Mouse (Mus musculus): ENCODE data around the gene Aco2. TPM values are rescaled to one million over a fixed set of nuclear protein-coding genes. Genes with fewer than 3 reads are reported as not detected.

Gene Aco2
- total RNA-seq, 2 experiments from 2014 or later: 273 to 304 TPM

- intact Hi-C loops (cut with DNase I): no loop called here
These were observed 68.1 kb downstream of the Aco2 start for GRCm38 (mm10) chr15:81940219-81940618.

GRCm38 (mm10) chr15:81941010-81941409 is 68.9 kb downstream of the Aco2 start:
- intact Hi-C loops (cut with DNase I): no loop called here
- no peak for DNase-seq

More at GRCm38 (mm10) chr15:81940219-81940618, 68.1 kb downstream of the Aco2 start:
- no peak for DNase-seq

DNA sequence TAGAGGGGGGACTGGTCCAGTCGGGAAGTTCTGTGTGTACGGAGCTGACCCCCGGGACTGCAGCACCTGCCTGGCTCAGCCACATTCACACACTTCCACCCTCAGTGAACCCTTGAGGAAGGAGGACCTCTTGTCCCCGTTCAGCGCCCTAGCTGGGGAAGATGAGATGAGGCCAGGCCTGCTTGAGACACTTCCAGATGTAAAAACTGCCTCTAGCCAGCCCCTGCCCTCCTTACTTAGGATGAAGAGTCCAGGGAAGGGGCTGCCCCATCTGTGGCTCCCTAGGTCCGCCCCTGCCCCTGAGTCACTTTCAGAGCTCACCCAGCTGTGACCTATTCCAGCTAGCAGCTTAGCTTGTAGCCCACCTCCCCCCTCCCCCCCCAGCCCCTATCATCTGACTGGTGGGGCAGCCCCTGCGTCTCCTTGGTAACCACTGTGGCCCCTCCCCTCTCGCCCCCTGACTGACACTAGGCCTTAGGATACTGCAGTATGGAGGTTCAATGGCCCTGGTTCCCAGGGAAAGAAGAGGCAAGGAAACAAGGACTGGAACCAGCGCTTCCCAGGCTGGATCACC is 71.2 kb downstream of the Aco2 start:
- intact Hi-C loops (cut with DNase I): no loop called here
- no peak for DNase-seq

DNA sequence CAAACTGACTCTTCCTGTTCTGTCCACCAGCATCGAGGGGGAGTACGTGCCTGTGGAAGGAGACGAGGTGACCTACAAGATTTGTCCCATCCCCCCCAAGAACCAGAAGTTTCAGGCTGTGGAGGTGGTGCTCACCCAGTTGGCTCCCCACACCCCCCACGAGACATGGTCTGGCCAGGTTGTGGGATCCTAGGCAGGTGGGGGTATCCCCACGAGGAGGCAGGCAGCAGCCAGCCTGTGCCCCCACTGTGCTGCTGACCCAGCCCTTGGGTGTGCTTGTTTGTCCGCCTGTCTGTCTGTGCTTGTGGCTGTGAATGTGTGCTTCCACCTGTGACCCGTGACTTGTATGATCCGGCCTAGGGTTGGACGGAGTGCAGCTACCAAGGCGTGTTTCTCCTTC is 77.0 kb downstream of the Aco2 start:
- no peak for DNase-seq
- intact Hi-C loops (cut with DNase I): no loop called here

DNA sequence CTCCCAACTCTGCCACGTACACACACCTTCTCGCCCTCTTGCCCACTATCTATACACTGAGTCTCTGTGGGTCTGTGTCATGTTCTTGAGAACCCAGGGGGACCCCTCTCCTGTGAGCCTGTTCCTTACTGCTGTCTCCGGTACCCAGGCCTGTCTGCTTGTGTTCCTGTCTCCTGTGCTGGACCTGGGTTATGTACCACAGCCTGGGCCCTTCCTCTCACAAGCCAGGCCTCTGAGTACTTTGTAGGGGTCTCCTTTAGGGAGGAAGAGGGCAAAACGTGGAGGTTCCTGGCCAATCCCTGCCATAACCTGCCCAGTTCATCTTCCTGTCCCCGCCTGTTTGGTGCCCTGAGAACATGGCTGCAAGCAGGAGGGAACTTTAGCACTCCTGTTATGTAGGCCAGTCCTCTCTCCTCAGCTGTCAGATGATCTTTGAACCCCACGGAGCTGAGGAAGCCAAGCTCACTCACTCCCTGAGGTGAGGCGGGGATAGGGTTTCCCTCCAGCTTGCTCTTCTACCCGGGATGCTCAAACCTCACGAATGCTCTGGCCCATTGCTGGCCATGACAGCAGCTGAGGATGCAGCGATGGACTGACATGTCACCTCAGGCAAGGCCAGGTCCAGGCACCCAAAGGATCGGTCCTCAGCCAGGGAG is 77.5 kb downstream of the Aco2 start:
- DNase-seq: no peak
- intact Hi-C loops (cut with DNase I): no loop called here

DNA sequence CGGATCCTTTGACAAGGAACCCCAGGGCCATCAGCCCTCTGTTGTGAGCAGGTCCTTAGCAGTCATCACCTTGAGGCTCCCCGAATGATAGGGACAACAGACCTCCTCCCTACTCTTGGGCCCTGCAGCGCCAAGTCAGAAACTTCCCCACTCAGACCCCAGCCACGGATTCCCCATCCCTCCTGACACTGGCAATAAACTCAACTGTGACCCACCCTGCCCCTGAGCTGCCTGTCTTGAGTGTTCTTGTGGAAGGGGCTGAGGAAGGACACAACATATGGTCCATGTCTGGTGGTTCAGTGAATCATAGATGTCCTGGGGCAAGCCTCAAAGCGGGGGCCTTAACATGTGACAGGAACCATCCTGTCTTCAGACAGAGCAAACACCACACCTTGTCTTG is 78.6 kb downstream of the Aco2 start:
- intact Hi-C loops (cut with DNase I): no loop called here
- DNase-seq: no peak

DNA sequence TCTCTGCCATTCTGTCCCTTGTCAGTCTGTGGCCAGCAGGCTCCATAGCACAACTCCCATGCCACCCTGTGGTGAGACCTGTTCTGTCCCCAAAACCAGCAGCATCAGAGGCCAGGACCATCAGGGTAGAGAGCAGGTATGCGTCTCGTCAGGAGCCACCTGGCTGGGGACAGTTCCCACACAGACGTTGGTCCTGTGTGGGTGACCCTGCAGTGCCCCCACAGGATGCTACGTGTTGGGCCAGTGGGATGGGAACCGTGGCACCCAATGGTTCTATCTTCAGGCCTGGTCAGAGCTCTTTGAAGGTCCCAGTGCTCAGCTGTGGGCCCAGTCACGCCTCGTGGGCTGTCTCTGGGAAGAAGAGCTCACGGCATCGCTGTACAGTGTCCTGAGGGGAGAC is 79.0 kb downstream of the Aco2 start:
- intact Hi-C loops (cut with DNase I): no loop called here
- DNase-seq: no peak

GRCm38 (mm10) chr15:81952310-81952709 is 80.2 kb downstream of the Aco2 start:
- no peak for DNase-seq
- intact Hi-C loops (cut with DNase I): no loop called here

DNA sequence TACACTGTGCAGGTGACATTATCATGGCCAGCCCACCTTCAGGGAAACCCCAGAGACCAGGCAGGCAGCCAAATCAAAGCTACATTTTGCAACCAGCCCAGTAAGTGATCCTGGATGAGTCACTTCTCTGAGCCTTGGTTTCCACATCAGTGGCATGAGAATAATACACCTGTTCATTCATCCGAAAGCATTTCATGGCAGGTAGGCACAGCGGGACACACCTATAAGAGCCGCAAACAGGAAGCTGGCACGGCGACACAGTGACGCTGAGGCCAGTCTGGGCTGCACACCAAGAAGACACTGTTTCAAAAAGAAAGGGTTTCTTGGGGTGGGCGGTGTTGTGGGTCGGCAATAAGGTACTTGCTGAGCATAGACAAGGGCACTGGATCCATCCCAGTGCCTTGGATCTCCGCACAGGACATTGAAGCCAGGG is 82.1 kb downstream of the Aco2 start:
- intact Hi-C loops (cut with DNase I): no loop called here
- no peak for DNase-seq

DNA sequence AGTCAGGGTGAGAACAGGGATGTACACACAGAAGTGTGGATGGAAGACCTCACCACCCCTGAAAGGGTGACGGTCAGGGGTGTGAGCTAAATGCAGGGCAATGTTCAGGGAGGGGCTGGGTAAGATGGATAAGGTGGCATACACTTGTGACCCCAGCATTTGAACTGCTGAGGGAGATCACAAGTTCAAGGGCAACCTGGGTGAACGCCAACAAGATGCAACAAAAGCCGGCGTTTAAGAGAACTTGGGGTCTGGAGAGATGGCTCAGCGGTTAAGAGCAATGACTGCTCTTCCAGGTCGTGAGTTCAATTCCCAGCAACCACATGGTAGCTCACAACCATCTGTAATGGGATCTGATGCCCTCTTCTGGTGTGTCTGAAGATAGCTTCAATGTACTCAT is 82.6 kb downstream of the Aco2 start:
- intact Hi-C loops (cut with DNase I): no loop called here

DNA sequence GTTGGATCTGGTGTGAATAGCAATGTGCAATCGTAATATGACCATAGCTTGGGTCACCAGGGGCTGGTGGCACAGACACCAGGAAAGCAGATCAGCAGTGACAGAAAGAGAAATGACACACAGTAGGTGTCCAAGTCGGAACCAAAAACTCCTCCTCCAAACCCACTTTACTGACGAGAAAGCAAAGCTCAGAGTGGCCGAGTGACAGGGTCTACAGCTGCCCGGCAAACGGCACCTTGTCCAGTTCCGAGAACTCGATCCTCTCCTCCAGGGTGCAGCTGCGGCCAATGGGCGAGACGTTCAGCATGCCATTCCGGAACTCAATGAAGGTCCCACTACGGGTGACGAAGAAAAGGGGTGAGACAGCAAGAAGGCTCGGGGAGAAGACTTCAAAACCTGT is 83.3 kb downstream of the Aco2 start:
- DNase-seq: no peak
- intact Hi-C loops (cut with DNase I): no loop called here

More for the DNA sequence above, 82.6 kb downstream of the Aco2 start:
- DNase-seq: no peak

- intact Hi-C loops (cut with DNase I): no loop called here
These were observed 84.3 kb downstream of the Aco2 start for GRCm38 (mm10) chr15:81956457-81956856.

GRCm38 (mm10) chr15:81957598-81957997 is 85.5 kb downstream of the Aco2 start:
- intact Hi-C loops (cut with DNase I): no loop called here
- no peak for DNase-seq

More at GRCm38 (mm10) chr15:81956457-81956856, 84.3 kb downstream of the Aco2 start:
- DNase-seq: peak; percentile 55

DNA sequence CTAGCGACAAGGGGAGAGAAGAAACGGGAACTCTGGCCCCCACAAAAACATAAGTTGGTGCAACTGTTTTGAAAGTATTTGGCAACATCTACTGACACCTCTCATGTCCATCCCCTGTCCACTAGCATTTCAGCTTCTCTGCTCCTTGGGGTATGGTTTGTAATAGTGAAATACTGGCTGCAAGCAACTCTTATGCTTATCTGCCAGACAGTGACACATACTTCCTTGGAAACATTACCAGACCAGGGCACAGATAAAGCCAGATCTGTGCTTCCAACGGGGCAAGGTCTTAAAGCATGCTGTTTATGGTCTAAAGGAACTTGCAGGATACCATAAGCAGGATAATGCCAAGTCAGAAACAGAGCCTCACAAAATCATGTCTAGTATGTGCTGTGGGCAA is 86.8 kb downstream of the Aco2 start:
- intact Hi-C loops (cut with DNase I): no loop called here
- DNase-seq: no peak

GRCm38 (mm10) chr15:81960171-81961077 is 88.3 kb downstream of the Aco2 start, which contains the start of gene Pmm1:
TSS of gene Pmm1 (minus strand) at chr15:81960930.
- intact Hi-C loops (cut with DNase I): no loop called here
- DNase-seq: peak; percentile 99

DNA sequence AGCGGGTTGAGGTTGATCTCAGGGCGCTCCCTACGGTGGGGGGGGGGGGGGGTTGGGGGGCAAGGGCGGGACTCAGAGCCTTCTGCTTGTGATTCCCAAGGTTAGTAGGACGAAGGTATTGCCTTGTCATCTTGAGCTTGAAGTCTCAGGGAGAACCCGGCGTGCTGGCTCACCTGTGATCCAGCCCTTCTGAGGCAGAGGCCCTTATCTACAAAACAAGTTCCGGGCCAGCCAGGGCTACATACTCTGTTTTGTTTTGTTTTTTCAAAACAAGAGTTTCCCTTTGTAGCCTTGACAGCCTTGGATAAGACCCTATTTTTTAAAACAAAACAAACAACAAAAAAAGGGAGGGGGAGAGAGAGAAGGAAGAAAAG is 89.0 kb downstream of the Aco2 start:
- intact Hi-C loops (cut with DNase I): no loop called here
- DNase-seq: no peak

GRCm38 (mm10) chr15:81964262-81964661 is 92.2 kb downstream of the Aco2 start:
- no peak for DNase-seq
- intact Hi-C loops (cut with DNase I): no loop called here

Other genes with a start within 250 kb of the Aco2 start
- 10 to 100 TPM; 35.6 to 39.8 TPM for gene L3mbtl2, start 208.4 kb upstream of the Aco2 start, total RNA-seq (2021)
- 10 to 100 TPM; 25.3 to 26.6 TPM for gene Chadl, start 175.0 kb upstream of the Aco2 start, total RNA-seq (2021)
- gene Zc3h7b, start 127.3 kb upstream of the Aco2 start, total RNA-seq (2021): 100 to 1,000 TPM; 219 to 235 TPM
- gene Rangap1, start 126.8 kb upstream of the Aco2 start, total RNA-seq (2021): 100 to 1,000 TPM; 170 to 180 TPM
- 10 to 100 TPM; 68.1 to 69.6 TPM for gene Tef, start 69.9 kb upstream of the Aco2 start, total RNA-seq (2021)
- 10 to 100 TPM; 20.3 to 22.6 TPM for gene Tob2, start 13.5 kb upstream of the Aco2 start, total RNA-seq (2021)
- 10 to 100 TPM; 51.8 to 59.7 TPM for gene Phf5a, start 398 bp upstream of the Aco2 start, total RNA-seq (2021)
- 10 to 100 TPM; 45.7 to 48.1 TPM for gene Polr3h, start 53.9 kb downstream of the Aco2 start, total RNA-seq (2021)
- gene Csdc2, start 64.5 kb downstream of the Aco2 start, total RNA-seq (2021): 100 to 1,000 TPM; 191 to 201 TPM
- 100 to 1,000 TPM; 138 to 140 TPM for gene Pmm1, start 88.6 kb downstream of the Aco2 start, total RNA-seq (2021)
- gene 1700029P11Rik, start 108.2 kb downstream of the Aco2 start, total RNA-seq (2021): not detected
- gene Xrcc6, start 115.5 kb downstream of the Aco2 start, total RNA-seq (2021): 10 to 100 TPM; 28.3 to 28.7 TPM
- gene Desi1, start 161.6 kb downstream of the Aco2 start, total RNA-seq (2021): 10 to 100 TPM; 64.8 to 72.7 TPM
- 100 to 1,000 TPM; 123 to 130 TPM for gene Snu13, start 175.3 kb downstream of the Aco2 start, total RNA-seq (2021)
- not detected for gene 4930407I10Rik, start 186.8 kb downstream of the Aco2 start, total RNA-seq (2021)
- under 1 TPM in 1 of 2 experiments, not detected in 1; 0.10 TPM for gene Mei1, start 197.7 kb downstream of the Aco2 start, total RNA-seq (2021)

All from left cerebral cortex, postnatal 4 days (tissue).